Mouse (Mus musculus): ENCODE results near the gene Zfp638. TPM values are rescaled to one million over a fixed set of nuclear protein-coding genes. Genes with fewer than 3 reads are reported as not detected.

Gene Zfp638
- polyA plus RNA-seq, 1 experiment from 2014 or later: 49.0 TPM

- no peaks in the 10 kb centered on the region for H3K4me1 ChIP-seq (replicated peaks; ENCODE audit: insufficient read depth, low read length)
- ATAC-seq (replicated peaks; ENCODE audit: low FRiP score, low read depth) (no peak), DNase-seq (ENCODE audit: low spot score) (no peak)
- no peak overlapping the region for H3K27ac ChIP-seq
- no peak for TF ChIP-seq CTCF (IDR thresholded peaks at IDR 0.05; ENCODE audit: low read depth)
- H3K27me3 ChIP-seq (ENCODE audit: insufficient read depth, low read length): no peaks in the 10 kb centered on the region
- no peaks in the 10 kb centered on the region for H3K9me3 ChIP-seq (replicated peaks; ENCODE audit: low read length)
- H3K36me3 ChIP-seq (ENCODE audit: insufficient read depth, low read length): no peaks in the 10 kb centered on the region
- H3K4me3 ChIP-seq (replicated peaks; ENCODE audit: low read depth, low read length): no peak overlapping the region
- no peak overlapping the region for H3K9ac ChIP-seq (ENCODE audit: low read depth, low read length)
- no peak overlapping the region for H3K4me2 ChIP-seq (ENCODE audit: low read length)
- 58% methylated on average over 1 of the region's 1 CpGs for WGBS
Measured at GRCm38 (mm10) chr6:83905276-83905675, 38.4 kb downstream of the Zfp638 start.

DNA sequence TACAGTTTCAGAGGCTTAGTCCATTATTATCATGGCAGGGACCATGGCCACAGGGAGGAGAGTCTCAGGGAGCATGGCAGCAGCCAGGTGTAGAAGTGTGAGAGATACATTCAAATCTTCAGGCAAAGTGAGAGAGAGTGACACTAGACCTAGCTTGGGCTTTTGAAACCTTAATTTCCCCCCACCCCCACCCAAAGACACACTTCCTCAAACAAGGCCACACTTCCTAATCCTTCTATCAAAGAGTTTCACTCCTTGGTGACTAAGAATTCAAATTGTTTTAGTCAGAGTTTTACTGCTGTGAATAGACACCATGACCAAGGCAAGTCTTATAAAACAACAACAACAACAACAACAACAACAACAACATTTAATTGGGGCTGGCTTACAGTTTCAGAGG lies 39.8 kb downstream of the Zfp638 start:
- Histone ChIP-seq H3K4me1 (replicated peaks; ENCODE audit: insufficient read depth, low read length) (no peaks in the 10 kb centered on the region), H3K27me3 (ENCODE audit: insufficient read depth, low read length) (no peaks in the 10 kb centered on the region), H3K36me3 (ENCODE audit: insufficient read depth, low read length) (no peaks in the 10 kb centered on the region), H3K27ac (no peak overlapping the region), H3K9ac (ENCODE audit: low read depth, low read length) (no peak overlapping the region), H3K9me3 (replicated peaks; ENCODE audit: low read length) (no peaks in the 10 kb centered on the region), H3K4me3 (replicated peaks; ENCODE audit: low read depth, low read length) (no peak overlapping the region), H3K4me2 (ENCODE audit: low read length) (no peak overlapping the region)
- no peak for TF ChIP-seq CTCF (IDR thresholded peaks at IDR 0.05; ENCODE audit: low read depth)
- ATAC-seq (replicated peaks; ENCODE audit: low FRiP score, low read depth) (no peak), DNase-seq (ENCODE audit: low spot score) (no peak)

DNA sequence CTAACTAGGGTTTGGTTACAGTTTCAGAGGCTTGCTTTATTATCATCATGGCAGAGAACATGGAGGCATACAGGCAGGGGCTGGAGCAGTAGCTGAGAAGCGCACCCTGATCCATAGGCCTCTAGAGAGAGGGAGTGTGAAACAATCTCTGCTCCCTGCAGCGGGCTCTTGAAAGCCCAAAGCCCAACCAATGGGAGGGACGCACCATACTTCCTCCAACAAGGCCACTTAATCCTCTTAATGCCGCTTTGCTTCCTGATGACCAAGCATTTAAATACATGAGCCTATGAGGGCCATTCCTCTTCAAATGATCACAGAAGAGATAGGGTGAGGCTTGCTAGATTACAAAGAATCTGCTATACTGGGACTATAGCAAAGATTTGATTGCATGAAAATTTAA lies 41.5 kb downstream of the Zfp638 start:
- H3K27ac ChIP-seq: no peak overlapping the region
- H3K36me3 ChIP-seq (ENCODE audit: insufficient read depth, low read length): no peaks in the 10 kb centered on the region
- no peak overlapping the region for H3K9ac ChIP-seq (ENCODE audit: low read depth, low read length)
- H3K27me3 ChIP-seq (ENCODE audit: insufficient read depth, low read length): no peaks in the 10 kb centered on the region
- H3K4me2 ChIP-seq (ENCODE audit: low read length): no peak overlapping the region
- ATAC-seq (replicated peaks; ENCODE audit: low FRiP score, low read depth) (no peak), DNase-seq (ENCODE audit: low spot score) (no peak)
- no peak for TF ChIP-seq CTCF (IDR thresholded peaks at IDR 0.05; ENCODE audit: low read depth)
- H3K9me3 ChIP-seq (replicated peaks; ENCODE audit: low read length): no peaks in the 10 kb centered on the region
- 43% methylated on average over 4 of the region's 4 CpGs for WGBS
- H3K4me1 ChIP-seq (replicated peaks; ENCODE audit: insufficient read depth, low read length): no peaks in the 10 kb centered on the region
- no peak overlapping the region for H3K4me3 ChIP-seq (replicated peaks; ENCODE audit: low read depth, low read length)

DNA sequence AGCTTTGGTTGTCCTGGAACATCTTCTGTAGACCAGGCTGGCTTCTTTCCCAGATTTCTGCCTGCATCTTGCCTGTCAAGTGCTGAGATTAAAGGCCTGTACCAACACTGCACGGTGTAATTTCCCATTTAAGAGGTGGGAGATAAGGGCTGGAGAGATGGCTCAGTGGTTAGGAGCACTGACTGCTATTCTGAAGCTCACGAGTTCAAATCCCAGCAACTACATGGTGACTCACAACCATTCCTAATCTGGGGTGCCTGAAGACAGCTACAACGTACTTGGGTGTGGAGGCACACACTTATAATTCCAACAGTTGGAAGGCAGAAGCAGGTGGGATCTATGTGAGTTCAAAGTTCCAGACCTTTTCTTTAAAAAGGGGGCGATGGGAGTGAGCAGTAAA lies 46.8 kb downstream of the Zfp638 start:
- Histone ChIP-seq H3K9ac (ENCODE audit: low read depth, low read length) (no peak overlapping the region), H3K27me3 (ENCODE audit: insufficient read depth, low read length) (no peaks in the 10 kb centered on the region), H3K4me3 (replicated peaks; ENCODE audit: low read depth, low read length) (no peak overlapping the region), H3K36me3 (ENCODE audit: insufficient read depth, low read length) (no peaks in the 10 kb centered on the region), H3K4me2 (ENCODE audit: low read length) (peak overlapping the region; percentile 74; the same call in 1 of the 2 replicates), H3K9me3 (replicated peaks; ENCODE audit: low read length) (no peaks in the 10 kb centered on the region), H3K4me1 (replicated peaks; ENCODE audit: insufficient read depth, low read length) (no peaks in the 10 kb centered on the region), H3K27ac (no peak overlapping the region)
- DNase-seq (ENCODE audit: low spot score): no peak
- TF ChIP-seq CTCF (IDR thresholded peaks at IDR 0.05; ENCODE audit: low read depth): no peak
- 39% methylated on average over 4 of the region's 4 CpGs for WGBS
- peak; percentile 3; the same call in 1 of the 2 replicates for ATAC-seq (replicated peaks; ENCODE audit: low FRiP score, low read depth)

DNA sequence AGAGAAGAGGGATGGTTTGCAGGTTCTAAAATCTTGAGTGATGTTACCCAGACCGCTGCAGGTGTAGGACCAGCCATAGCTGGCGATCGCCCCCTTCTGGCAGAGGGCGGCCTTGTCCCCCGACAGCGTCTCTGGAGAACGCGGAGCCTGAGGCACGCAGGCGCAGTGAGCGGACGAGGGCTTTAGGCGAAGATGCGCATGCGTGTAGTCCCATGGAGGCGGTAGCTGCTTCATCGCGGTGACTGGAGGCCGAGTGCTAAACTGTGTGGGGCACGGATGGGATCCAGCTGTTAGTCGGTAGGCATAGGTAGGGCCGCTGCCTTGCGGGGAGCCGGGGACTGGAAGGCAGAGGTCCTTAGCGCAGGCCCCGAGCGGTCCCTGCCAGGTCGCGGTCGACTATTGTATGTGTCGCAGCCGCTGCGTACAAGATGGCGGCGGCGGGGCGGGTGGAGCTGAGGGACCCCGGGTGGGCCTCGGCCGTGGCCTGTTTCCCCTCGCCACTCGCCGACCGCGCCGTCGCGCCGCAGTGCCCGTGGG lies 47.3 kb downstream of the Zfp638 start:
- peak; percentile 96 for ATAC-seq (replicated peaks; ENCODE audit: low FRiP score, low read depth)
- peak overlapping the region; percentile 89 for H3K9ac ChIP-seq (ENCODE audit: low read depth, low read length)
- DNase-seq (ENCODE audit: low spot score): peak; percentile 99
- H3K4me1 ChIP-seq (replicated peaks; ENCODE audit: insufficient read depth, low read length): no peaks in the 10 kb centered on the region
- peak overlapping the region; percentile 81 for H3K4me3 ChIP-seq (replicated peaks; ENCODE audit: low read depth, low read length)
- H3K36me3 ChIP-seq (ENCODE audit: insufficient read depth, low read length): no peaks in the 10 kb centered on the region
- under 1% methylated on average over 36 of the region's 50 CpGs for WGBS
- peak overlapping the region; percentile 74 for H3K4me2 ChIP-seq (ENCODE audit: low read length)
- H3K27me3 ChIP-seq (ENCODE audit: insufficient read depth, low read length): no peaks in the 10 kb centered on the region
- no peaks in the 10 kb centered on the region for H3K9me3 ChIP-seq (replicated peaks; ENCODE audit: low read length)
- peak; percentile 99 for TF ChIP-seq CTCF (IDR thresholded peaks at IDR 0.05; ENCODE audit: low read depth)
- H3K27ac ChIP-seq: peak overlapping the region; percentile 93

DNA sequence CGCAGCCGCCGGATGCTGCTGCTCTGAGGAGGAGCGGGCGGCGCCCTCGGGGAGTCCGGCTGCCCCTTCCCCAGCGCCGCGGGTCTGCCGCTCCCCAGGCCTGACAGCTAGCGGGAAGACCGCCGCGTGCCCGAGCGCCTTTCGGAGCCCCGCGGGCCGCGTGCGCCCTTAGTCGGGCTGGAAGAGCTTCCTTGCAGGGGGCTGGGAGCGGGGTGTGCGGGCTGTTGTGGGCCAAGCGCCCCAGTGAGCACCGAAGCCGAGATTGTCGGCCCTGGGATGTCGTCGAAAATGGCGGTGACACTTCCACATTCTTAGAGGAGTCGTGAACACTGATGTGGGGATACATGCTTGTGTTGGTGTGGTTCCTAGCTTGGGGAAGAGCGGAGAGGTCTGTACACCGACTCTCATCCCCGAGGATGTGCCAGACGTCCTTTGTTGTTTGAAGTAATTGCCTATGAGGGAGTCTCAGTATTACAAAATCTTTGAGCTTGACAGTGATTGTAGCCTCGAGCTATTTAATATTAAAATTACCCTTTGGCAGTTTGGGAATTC lies 47.9 kb downstream of the Zfp638 start:
- peak; percentile 55 for DNase-seq (ENCODE audit: low spot score)

More for the DNA sequence above, 47.9 kb downstream of the Zfp638 start:
- Histone ChIP-seq H3K36me3 (ENCODE audit: insufficient read depth, low read length) (no peaks in the 10 kb centered on the region), H3K4me3 (replicated peaks; ENCODE audit: low read depth, low read length) (peak overlapping the region; percentile 81), H3K4me1 (replicated peaks; ENCODE audit: insufficient read depth, low read length) (no peaks in the 10 kb centered on the region), H3K27ac (peak overlapping the region; percentile 93), H3K9me3 (replicated peaks; ENCODE audit: low read length) (no peaks in the 10 kb centered on the region), H3K27me3 (ENCODE audit: insufficient read depth, low read length) (no peaks in the 10 kb centered on the region), H3K9ac (ENCODE audit: low read depth, low read length) (peak overlapping the region; percentile 89), H3K4me2 (ENCODE audit: low read length) (peak overlapping the region; percentile 74)
- WGBS: under 1% methylated on average over 37 of the region's 40 CpGs
- peak; percentile 79 for ATAC-seq (replicated peaks; ENCODE audit: low FRiP score, low read depth)
- TF ChIP-seq CTCF (IDR thresholded peaks at IDR 0.05; ENCODE audit: low read depth): no peak
